Mouse (Mus musculus): ENCODE measurements around the gene Cfap157. TPM values are rescaled to one million over a fixed set of nuclear protein-coding genes. Genes with fewer than 3 reads are reported as not detected.

Cfap157 gene
- polyA plus RNA-seq, 1 experiment from 2014 or later: 2.0 TPM

DNA sequence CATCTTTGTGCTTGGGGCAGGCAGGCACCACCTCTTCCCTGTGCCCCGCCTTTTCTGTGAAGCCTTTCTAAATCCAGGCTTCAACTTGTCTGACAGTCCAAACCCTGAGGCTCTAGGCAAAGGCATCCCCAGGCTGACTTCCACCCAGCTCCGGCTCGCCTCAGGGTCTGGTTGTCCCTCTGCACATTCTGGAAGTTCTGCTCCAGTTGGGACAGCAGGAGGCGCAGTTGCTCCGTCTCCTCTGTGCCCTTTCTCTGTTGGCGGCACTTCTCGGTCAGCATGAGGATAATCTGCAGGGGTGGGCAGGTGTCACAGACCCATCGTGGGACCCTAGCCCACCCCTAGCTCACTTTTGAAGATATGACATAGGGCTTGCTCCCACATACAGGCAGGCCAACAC, 5.1 kb downstream of the Cfap157 start:
- H3K36me3 ChIP-seq: no peaks in the 10 kb centered on the region
- H3K4me2 ChIP-seq: no peak overlapping the region
- H3K4me1 ChIP-seq (replicated peaks): peaks cover 19% of the 10 kb centered on the region
- H3K27me3 ChIP-seq: no peaks in the 10 kb centered on the region
- WGBS: 11% methylated on average over 8 of the region's 8 CpGs
- ATAC-seq (ENCODE audit: low FRiP score, low read depth): no peak
- no peaks in the 10 kb centered on the region for H3K9me3 ChIP-seq
- no peak overlapping the region for H3K9ac ChIP-seq
- no peak overlapping the region for H3K4me3 ChIP-seq
- no peak overlapping the region for H3K27ac ChIP-seq (replicated peaks)

- no peak for ATAC-seq (ENCODE audit: low FRiP score, low read depth)
- H3K27me3 ChIP-seq: no peaks in the 10 kb centered on the region
- H3K4me3 ChIP-seq: no peak overlapping the region
- no peak overlapping the region for H3K9ac ChIP-seq
- H3K27ac ChIP-seq (replicated peaks): no peak overlapping the region
- H3K9me3 ChIP-seq: no peaks in the 10 kb centered on the region
- H3K36me3 ChIP-seq: no peaks in the 10 kb centered on the region
- WGBS: 91% methylated on average over 6 of the region's 6 CpGs
- peaks cover 15% of the 10 kb centered on the region for H3K4me1 ChIP-seq (replicated peaks)
- no peak overlapping the region for H3K4me2 ChIP-seq
Measured at GRCm38 (mm10) chr2:32778081-32778480, 6.1 kb downstream of the Cfap157 start.

GRCm38 (mm10) chr2:32776192-32776591, 8.0 kb downstream of the Cfap157 start:
- H3K27me3 ChIP-seq: no peaks in the 10 kb centered on the region
- peak overlapping the region; percentile 77 for H3K4me2 ChIP-seq
- H3K9ac ChIP-seq: peak overlapping the region; percentile 38
- no peaks in the 10 kb centered on the region for H3K36me3 ChIP-seq
- peaks cover 15% of the 10 kb centered on the region for H3K4me1 ChIP-seq (replicated peaks)
- no peak for ATAC-seq (ENCODE audit: low FRiP score, low read depth)
- H3K27ac ChIP-seq (replicated peaks): no peak overlapping the region
- no peaks in the 10 kb centered on the region for H3K9me3 ChIP-seq
- WGBS: 27% methylated on average over 22 of the region's 22 CpGs
- peak overlapping the region; percentile 60 for H3K4me3 ChIP-seq

DNA sequence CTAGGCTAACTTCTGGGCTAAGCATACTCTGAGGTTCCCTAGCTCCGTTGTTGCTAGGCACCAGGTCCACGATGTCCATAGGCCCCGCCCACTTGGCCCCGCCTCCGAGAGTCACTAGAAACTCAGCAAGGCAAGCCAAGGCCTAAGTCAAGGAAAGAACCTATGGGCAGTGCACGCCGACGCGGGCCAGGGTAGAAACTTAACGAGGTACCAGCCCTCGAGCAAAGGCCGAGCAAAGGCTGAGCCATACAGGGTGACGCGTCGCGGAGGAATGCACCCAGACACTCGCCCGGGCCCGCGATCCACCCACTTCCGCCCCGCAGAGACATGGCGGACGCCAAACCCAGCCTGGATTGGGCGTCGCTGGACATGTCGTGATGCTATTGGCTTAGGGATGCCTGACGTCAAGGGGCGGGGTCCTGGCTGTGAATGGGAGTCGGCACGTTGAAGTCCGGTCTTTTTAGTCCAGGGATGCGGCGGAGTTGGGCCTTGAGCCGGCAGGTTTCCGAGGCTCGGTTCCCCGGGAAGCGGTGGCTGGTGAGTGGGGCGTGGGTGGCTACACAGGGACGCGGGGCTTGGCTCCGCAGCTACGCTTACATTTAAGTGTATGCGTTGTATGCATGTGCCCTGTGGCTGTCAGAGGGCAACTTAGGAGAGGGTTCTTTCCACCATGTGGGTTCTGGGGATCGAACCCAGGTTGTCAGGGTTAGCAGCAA, 8.7 kb downstream of the Cfap157 start, which contains the start of the genes Ttc16 and Ptrh1:
Ttc16 (minus strand) TSS at position 275 of the 716 bp plus-strand sequence.
Ptrh1 (plus strand) TSS at position 428 of the 716 bp plus-strand sequence.
- Histone ChIP-seq H3K4me3 (peak within 1 kb of the TSS; percentile 60), H3K9me3 (no peaks in the 10 kb centered on the region), H3K4me2 (peak within 1 kb of the TSS; percentile 77), H3K36me3 (no peaks in the 10 kb centered on the region), H3K27ac (replicated peaks) (peak within 1 kb of the TSS; percentile 78), H3K27me3 (no peaks in the 10 kb centered on the region), H3K4me1 (replicated peaks) (peaks cover 15% of the 10 kb centered on the region), H3K9ac (peak within 1 kb of the TSS; percentile 38)
- ATAC-seq (ENCODE audit: low FRiP score, low read depth): peak; percentile 98
- under 1% methylated on average over 46 of the region's 46 CpGs for WGBS

DNA sequence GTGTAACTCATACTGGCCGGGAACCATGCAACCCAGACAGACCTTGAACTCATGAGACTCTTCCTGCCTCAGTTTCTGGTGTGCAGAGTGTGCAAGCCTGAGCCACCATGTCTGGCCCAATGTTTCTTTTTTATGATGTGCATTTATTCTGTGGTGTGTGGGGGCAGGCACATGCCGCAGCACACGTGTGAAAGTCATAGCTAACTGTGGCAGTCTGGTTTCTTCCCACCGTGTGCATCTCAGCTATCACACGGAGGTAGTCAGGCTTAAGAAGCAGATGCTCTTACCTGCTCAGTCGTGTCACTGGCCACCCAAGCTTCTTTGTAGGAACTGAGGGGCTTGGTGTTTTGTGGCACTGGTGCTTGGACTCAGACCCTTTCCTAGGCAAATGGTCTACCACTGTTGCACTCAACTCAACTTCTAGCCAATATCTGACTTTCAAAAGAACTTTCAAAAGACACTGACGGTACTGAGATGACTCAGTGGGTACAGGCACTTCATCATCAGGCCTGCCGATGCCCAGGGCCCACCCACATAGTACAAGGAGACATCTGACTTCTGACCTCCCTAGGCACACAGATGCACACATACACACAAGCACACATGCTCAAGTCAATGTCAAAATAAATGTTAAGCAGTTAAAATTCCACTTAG, 11.5 kb downstream of the Cfap157 start:
- Histone ChIP-seq H3K4me3 (no peak overlapping the region), H3K4me1 (replicated peaks) (peaks cover 15% of the 10 kb centered on the region), H3K27me3 (no peaks in the 10 kb centered on the region), H3K9ac (no peak overlapping the region), H3K4me2 (no peak overlapping the region), H3K27ac (replicated peaks) (no peak overlapping the region), H3K9me3 (no peaks in the 10 kb centered on the region), H3K36me3 (no peaks in the 10 kb centered on the region)
- 86% methylated on average over 8 of the region's 8 CpGs for WGBS
- ATAC-seq (ENCODE audit: low FRiP score, low read depth): no peak

GRCm38 (mm10) chr2:32771886-32772285, 12.3 kb downstream of the Cfap157 start:
- 39% methylated on average over 12 of the region's 12 CpGs for WGBS
- Histone ChIP-seq H3K36me3 (no peaks in the 10 kb centered on the region), H3K27me3 (no peaks in the 10 kb centered on the region), H3K4me2 (no peak overlapping the region), H3K4me3 (no peak overlapping the region), H3K9ac (no peak overlapping the region), H3K4me1 (replicated peaks) (peaks cover 15% of the 10 kb centered on the region), H3K27ac (replicated peaks) (no peak overlapping the region), H3K9me3 (no peaks in the 10 kb centered on the region)
- no peak for ATAC-seq (ENCODE audit: low FRiP score, low read depth)

- Histone ChIP-seq H3K9ac (no peak overlapping the region), H3K4me1 (replicated peaks) (no peaks in the 10 kb centered on the region; the same call in 1 of the 2 replicates), H3K4me2 (no peak overlapping the region), H3K27me3 (no peaks in the 10 kb centered on the region), H3K36me3 (no peaks in the 10 kb centered on the region), H3K4me3 (no peak overlapping the region), H3K27ac (replicated peaks) (no peak overlapping the region), H3K9me3 (no peaks in the 10 kb centered on the region)
- ATAC-seq (ENCODE audit: low FRiP score, low read depth): no peak
- 56% methylated on average over 5 of the region's 5 CpGs for WGBS
Measured at GRCm38 (mm10) chr2:32769327-32770085, 14.7 kb downstream of the Cfap157 start.

- H3K9me3 ChIP-seq: no peaks in the 10 kb centered on the region
- H3K27ac ChIP-seq (replicated peaks): no peak overlapping the region
- no peaks in the 10 kb centered on the region for H3K36me3 ChIP-seq
- H3K27me3 ChIP-seq: no peaks in the 10 kb centered on the region
- no peak overlapping the region for H3K9ac ChIP-seq
- no peak overlapping the region for H3K4me3 ChIP-seq
- ATAC-seq (ENCODE audit: low FRiP score, low read depth): no peak
- H3K4me1 ChIP-seq (replicated peaks): no peaks in the 10 kb centered on the region
- H3K4me2 ChIP-seq: no peak overlapping the region
- WGBS: 53% methylated on average over 19 of the region's 19 CpGs
Measured at GRCm38 (mm10) chr2:32768661-32769285, 15.5 kb downstream of the Cfap157 start.

- Histone ChIP-seq H3K27ac (replicated peaks) (no peak overlapping the region), H3K4me1 (replicated peaks) (no peaks in the 10 kb centered on the region), H3K27me3 (no peaks in the 10 kb centered on the region), H3K9me3 (no peaks in the 10 kb centered on the region), H3K4me3 (no peak overlapping the region), H3K9ac (no peak overlapping the region), H3K4me2 (no peak overlapping the region), H3K36me3 (no peaks in the 10 kb centered on the region)
- no peak for ATAC-seq (ENCODE audit: low FRiP score, low read depth)
- 63% methylated on average over 12 of the region's 12 CpGs for WGBS
Measured at GRCm38 (mm10) chr2:32767241-32767640, 17.0 kb downstream of the Cfap157 start.

DNA sequence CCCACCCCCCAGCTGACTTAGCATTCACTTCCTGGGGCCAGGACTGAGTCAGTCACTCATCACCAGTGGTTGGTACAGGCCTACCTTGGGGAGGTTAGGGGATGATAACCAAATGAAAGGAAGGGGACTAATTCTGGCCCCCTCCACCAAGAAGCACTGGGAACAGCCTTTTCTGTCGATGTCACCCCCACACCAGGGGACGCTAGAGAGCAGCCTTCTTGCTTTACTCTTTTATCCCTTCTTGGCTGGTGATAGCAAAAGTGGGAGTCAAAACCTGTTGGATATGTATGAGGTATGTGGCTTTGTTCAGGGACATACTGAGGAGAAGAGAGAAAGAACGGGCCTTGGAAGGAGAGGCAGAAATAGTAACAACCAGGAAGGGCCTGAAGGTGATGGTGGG, 20.9 kb downstream of the Cfap157 start:
- peaks cover 11% of the 10 kb centered on the region for H3K4me1 ChIP-seq (replicated peaks)
- ATAC-seq (ENCODE audit: low FRiP score, low read depth): no peak
- H3K9me3 ChIP-seq: no peaks in the 10 kb centered on the region
- 78% methylated on average over 3 of the region's 3 CpGs for WGBS
- peaks cover 19% of the 10 kb centered on the region; the same call in 1 of the 2 replicates for H3K36me3 ChIP-seq
- no peak overlapping the region for H3K9ac ChIP-seq
- H3K27ac ChIP-seq (replicated peaks): no peak overlapping the region
- H3K4me2 ChIP-seq: no peak overlapping the region
- H3K4me3 ChIP-seq: no peak overlapping the region
- no peaks in the 10 kb centered on the region for H3K27me3 ChIP-seq

DNA sequence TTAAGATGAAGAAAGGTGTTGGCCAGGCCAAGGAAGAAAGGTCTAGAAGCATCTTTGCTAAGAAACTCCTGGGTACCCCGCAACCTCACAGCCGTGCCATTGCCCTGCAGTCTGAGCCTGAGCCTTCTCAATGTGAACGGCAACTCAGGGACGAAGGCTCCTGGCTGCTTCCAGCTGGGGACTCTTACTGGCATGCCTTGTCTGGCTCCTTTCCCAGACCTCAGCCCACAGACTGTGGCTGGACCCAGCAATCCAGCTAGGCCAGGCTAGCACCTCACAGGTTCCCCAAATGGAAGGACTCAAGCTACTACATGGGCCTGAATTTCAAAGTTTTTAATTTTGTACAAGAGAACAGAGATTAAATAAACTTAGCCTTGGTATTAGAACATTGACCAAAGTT, 22.4 kb downstream of the Cfap157 start:
- Histone ChIP-seq H3K4me1 (replicated peaks) (peaks cover 19% of the 10 kb centered on the region), H3K9ac (no peak overlapping the region), H3K9me3 (no peaks in the 10 kb centered on the region), H3K4me3 (no peak overlapping the region), H3K36me3 (peaks cover 19% of the 10 kb centered on the region; the same call in 1 of the 2 replicates), H3K27ac (replicated peaks) (no peak overlapping the region), H3K27me3 (no peaks in the 10 kb centered on the region), H3K4me2 (no peak overlapping the region)
- WGBS: 84% methylated on average over 4 of the region's 4 CpGs
- no peak for ATAC-seq (ENCODE audit: low FRiP score, low read depth)

All from hindbrain, embryonic 15.5 days (tissue).